Mouse (Mus musculus) cerebellum, adult 18-20 months (tissue): ENCODE results near the gene Brd2.

ENCODE experiments used
- DNase-seq, 2 experiments: peaks; one replicate each; pipeline ENCODE4 v3.0.0; 2021

Brd2 gene

DNA sequence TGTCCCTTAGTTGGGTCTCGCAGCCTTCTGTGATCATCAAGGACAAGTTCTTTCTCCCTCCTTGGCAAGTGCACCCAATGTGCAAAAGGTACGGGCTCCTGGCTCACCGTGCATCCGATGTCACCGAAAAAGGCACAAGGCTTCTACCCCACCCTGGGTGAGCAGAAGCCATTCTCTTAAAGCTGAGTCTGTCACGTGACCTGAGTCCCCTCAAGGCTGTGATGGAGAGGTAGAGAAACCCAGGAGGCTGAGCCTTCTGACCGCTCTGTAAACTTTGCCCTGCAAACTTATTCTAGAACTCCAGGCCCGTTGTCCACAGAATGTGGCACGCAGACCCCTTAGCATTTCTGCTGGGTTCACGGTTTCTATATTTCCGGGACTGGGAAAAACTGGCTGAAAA is 43.4 kb downstream of the Brd2 start:
- no peak for DNase-seq

DNA sequence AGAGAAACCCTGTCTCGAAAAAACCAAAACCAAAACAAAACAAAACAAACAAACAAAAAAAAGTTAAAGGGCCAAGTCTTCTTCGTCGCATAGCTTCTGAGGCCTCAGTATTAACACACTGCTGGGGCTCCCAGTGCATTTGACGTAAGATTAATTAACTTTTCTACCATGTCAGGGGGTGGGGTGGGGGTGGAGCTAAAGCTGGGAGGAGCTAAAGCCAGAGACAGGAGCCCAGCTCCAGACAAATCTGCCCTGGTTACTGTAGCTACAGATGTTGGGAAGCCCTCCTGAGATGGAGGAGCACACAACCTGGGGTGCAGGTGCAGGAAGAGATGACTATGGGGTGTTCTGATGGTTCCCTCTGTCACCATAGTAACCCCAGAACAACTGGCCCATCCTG is 44.3 kb downstream of the Brd2 start:
- DNase-seq, result no peak

DNA sequence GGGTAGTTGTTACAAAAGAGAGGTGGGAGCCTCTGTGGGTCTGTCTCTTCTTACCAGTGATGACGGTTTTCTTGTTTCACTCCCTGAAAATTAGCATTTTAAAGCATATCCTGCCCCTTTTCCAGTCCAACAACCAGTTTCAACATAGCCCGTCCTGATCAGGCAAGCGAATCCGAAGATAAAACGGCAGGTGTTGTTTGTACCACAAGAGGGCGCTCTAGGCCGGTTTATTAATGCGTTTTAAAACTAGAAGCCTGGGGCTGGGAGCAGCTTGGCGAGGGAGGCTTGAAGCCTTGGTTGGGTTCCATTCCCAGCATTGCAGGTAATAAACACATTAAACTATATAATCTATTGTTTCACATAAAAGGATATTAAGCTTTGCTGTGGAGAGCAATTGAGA is 44.9 kb downstream of the Brd2 start:
- DNase-seq, result peak; percentile 62 to 68

DNA sequence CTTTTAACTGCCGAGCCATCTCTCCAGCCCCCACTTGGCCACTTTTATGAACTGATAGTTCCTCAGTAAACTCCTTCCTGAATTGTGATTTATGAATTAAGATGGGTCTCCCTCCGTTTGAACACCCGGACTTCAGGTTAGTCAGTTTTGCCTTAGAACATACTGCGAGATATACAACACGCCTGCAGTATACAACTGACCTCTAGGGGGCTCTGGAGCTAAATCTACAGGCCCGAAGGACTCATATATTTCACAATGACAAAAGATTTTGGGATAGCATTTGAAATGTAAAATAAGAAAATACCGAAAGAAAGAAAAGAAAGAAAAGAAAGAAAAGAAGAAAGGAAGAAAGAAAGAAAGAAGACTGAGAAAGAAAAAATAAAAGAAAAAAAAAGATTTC is 47.2 kb downstream of the Brd2 start:
- peak; percentile 64 to 71 for DNase-seq

DNA sequence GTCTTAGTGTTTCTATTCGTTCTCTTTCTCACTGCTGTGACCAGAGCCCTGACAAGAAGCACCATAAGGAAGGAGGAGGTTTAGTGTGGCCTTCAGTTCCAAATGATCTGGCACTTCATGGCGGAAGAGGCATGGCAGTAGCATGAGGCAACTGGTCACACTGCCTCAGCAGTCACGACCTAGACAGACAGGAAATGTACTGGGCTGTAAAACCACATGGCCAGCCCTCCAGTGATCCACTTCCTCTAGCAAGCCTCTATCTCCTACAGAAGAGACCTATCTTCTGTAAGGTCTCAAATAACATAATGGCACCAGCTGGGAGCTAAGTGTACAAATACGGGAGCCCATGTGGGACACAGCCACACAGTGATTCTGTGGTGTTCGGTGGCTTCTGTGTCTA is 50.3 kb downstream of the Brd2 start:
- DNase-seq, result no peak

DNA sequence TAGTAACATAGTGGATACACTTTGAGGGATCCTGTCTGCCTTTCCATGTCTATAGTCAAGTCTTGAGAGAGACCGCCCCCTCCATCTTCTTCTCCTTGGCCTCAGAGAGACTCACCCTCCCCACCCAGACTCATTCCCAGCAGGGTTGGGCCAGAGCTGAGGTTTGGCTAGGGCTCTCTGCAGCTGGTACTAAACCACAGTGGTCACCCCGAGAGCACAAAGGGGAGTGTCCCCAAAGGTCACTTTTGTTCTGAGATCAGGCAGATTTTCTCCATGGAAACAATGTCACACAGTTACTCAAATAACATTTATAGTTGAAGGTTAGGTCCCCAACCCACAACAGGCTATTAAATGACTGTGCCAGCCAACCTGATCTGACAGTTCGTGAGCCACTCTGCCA is 53.6 kb downstream of the Brd2 start:
- DNase-seq, result no peak
